Mouse (Mus musculus) hindbrain, embryonic 13.5 days (tissue): ENCODE measurements around the gene Rwdd2b. TPM values are rescaled to one million over a fixed set of nuclear protein-coding genes. Genes with fewer than 3 reads are reported as not detected.

Source experiments
- ATAC-seq: fragments of 200-750 bp; cut with Nextera tagmentation; 2 replicates; pipeline ENCODE4 v1.8.0; 2017; ENCODE audit warnings: moderate TSS enrichment; ENCODE audit not compliant: low FRiP score
- H3K27ac ChIP-seq: fragments of 300-500 bp; sonication (generic); 2 replicates; pipeline ENCODE4 v1.5.1; 2015; ENCODE audit warnings: inconsistent platforms, mild to moderate bottlenecking, moderate library complexity
- H3K27me3 ChIP-seq: fragments of 300-500 bp; sonication (generic); 2 replicates; pipeline ENCODE4 v1.6.1; 2015; ENCODE audit warnings: mild to moderate bottlenecking, inconsistent platforms
- H3K36me3 ChIP-seq: fragments of 300-500 bp; sonication (generic); 2 replicates; pipeline ENCODE4 v1.6.1; 2015; ENCODE audit warnings: mild to moderate bottlenecking, inconsistent platforms
- H3K4me1 ChIP-seq: fragments of 300-500 bp; sonication (generic); replicated peaks from 2 replicates; pipeline ENCODE4 v1.6.1; 2015; ENCODE audit warnings: inconsistent platforms
- H3K4me2 ChIP-seq: fragments of 300-500 bp; sonication (generic); 2 replicates; pipeline ENCODE4 v1.6.1; 2015; ENCODE audit warnings: inconsistent platforms, mild to moderate bottlenecking, moderate library complexity
- H3K4me3 ChIP-seq: fragments of 300-500 bp; sonication (generic); 2 replicates; pipeline ENCODE4 v1.5.1; 2015; ENCODE audit warnings: mild to moderate bottlenecking, inconsistent platforms
- H3K9ac ChIP-seq: fragments of 300-500 bp; sonication (generic); 2 replicates; pipeline ENCODE4 v1.6.1; 2015; ENCODE audit warnings: mild to moderate bottlenecking, inconsistent platforms
- H3K9me3 ChIP-seq: fragments of 300-500 bp; sonication (generic); 2 replicates; pipeline ENCODE4 v1.6.1; 2016; ENCODE audit warnings: inconsistent platforms
- WGBS: fragments of 180-500 bp; shearing (Covaris S2); methylation state at CpG from one replicate; pipeline ENCODE4 v1.1.7; 2015; 5-methylcytosine and 5-hydroxymethylcytosine counted together
- polyA plus RNA-seq: library from polyadenylated mRNA; unstranded; fragments of >200 nt; fragmentation: Nextera tagmentation; extraction: Ambion mirVana; gene quantifications from 2 replicates; pipeline ENCODE4 v1.2.1, GENCODE M21; 2015

The Rwdd2b gene
- polyA plus RNA-seq: 12.9 and 15.0 TPM in 2 replicates

GRCm38 (mm10) chr16:87440184-87440686, at the start of gene Rwdd2b:
TSS of gene Rwdd2b (minus strand) at chr16:87440573.
- no peaks in the 10 kb centered on the region for H3K9me3 ChIP-seq
- peak within 1 kb of the TSS; percentile 97 for H3K27ac ChIP-seq
- peaks cover 9% of the 10 kb centered on the region; the same call in 1 of the 2 replicates for H3K27me3 ChIP-seq
- under 1% methylated on average over 38 of the region's 38 CpGs for WGBS
- peak; percentile 97 for ATAC-seq
- H3K4me1 ChIP-seq: peaks cover 19% of the 10 kb centered on the region
- peaks cover 9% of the 10 kb centered on the region; the same call in 1 of the 2 replicates for H3K36me3 ChIP-seq
- H3K4me3 ChIP-seq: peak within 1 kb of the TSS; percentile 71
- H3K4me2 ChIP-seq: peak within 1 kb of the TSS; percentile 80
- peak within 1 kb of the TSS; percentile 86 for H3K9ac ChIP-seq

- H3K9me3 ChIP-seq: no peaks in the 10 kb centered on the region
- peaks cover under 1% of the 10 kb centered on the region; the same call in 1 of the 2 replicates for H3K4me1 ChIP-seq
- no peaks in the 10 kb centered on the region for H3K27me3 ChIP-seq
- 93% methylated on average over 2 of the region's 2 CpGs for WGBS
- H3K4me2 ChIP-seq: no peak overlapping the region
- no peak overlapping the region for H3K27ac ChIP-seq
- H3K9ac ChIP-seq: no peak overlapping the region
- no peak overlapping the region for H3K4me3 ChIP-seq
- H3K36me3 ChIP-seq: peaks cover 93% of the 10 kb centered on the region
- no peak for ATAC-seq
These were observed 48.2 kb upstream of the Rwdd2b start for GRCm38 (mm10) chr16:87488605-87489004.

DNA sequence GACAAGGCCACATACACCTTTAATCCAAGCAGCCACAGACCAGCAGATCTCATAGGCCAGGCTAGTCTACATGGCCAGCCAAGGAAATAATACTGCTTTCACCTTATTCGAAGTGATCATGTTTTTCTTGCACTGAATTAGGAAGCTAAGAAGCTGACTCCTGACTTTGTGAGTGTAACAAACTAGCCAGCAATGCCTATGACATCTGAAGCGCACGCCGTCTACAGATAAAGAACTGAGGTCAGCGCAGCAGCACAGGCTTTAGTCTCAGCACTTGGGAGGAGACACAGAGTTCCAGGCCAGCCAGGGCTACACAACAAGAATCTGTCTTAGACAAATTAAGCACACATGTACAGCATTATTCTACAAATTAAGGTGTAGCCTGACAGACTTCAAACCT, 46.4 kb upstream of the Rwdd2b start:
- Histone ChIP-seq H3K4me1 (no peaks in the 10 kb centered on the region), H3K27me3 (no peaks in the 10 kb centered on the region), H3K9ac (no peak overlapping the region), H3K9me3 (no peaks in the 10 kb centered on the region), H3K4me2 (no peak overlapping the region), H3K36me3 (peaks cover 94% of the 10 kb centered on the region), H3K4me3 (no peak overlapping the region), H3K27ac (no peak overlapping the region)
- no peak for ATAC-seq
- WGBS: 95% methylated on average over 5 of the region's 5 CpGs

DNA sequence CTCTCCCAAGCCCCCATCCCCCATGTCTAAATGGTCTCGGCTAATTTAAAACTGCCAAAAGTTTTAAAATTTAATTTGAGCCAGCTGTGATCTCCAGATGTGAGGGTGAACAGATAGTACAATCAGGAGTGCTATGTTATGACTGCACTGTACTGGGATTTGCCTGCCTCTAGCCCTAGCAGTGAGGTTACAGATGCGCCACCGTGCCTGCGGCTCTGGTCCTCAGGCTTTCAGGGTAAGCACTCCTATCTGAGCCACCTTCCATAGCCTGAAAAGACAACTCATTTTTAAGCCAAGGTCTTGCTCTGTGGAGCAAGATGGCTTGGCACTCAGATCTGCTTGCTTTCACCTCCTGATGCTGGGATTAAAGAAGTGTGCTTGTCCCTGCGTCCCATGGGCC, 44.0 kb upstream of the Rwdd2b start:
- WGBS: 92% methylated on average over 5 of the region's 5 CpGs
- H3K9ac ChIP-seq: no peak overlapping the region
- H3K4me3 ChIP-seq: no peak overlapping the region
- no peaks in the 10 kb centered on the region for H3K9me3 ChIP-seq
- no peak for ATAC-seq
- no peaks in the 10 kb centered on the region for H3K4me1 ChIP-seq
- H3K27ac ChIP-seq: no peak overlapping the region
- peaks cover 87% of the 10 kb centered on the region for H3K36me3 ChIP-seq
- no peaks in the 10 kb centered on the region for H3K27me3 ChIP-seq
- no peak overlapping the region for H3K4me2 ChIP-seq

DNA sequence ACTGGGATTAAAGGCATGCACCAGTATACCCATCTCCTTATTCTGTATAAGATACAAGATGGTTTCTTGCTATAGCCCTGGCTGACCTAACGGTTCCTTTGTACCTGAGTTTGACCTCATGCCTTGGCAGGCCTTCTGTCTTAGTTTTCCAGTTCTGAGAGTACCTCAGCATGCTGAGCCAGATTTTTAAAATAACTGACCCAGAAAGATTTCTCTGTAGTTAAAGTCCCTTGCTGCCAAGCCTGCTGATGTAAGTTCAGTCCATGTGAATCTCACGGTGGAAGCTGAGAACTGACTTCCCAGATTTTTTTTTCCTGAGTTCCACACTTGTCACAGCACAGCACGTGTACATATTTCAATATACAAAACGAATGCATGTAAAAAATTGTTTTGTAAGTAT, 30.2 kb upstream of the Rwdd2b start:
- Histone ChIP-seq H3K4me1 (no peaks in the 10 kb centered on the region), H3K4me3 (no peak overlapping the region), H3K4me2 (no peak overlapping the region), H3K9ac (no peak overlapping the region), H3K9me3 (no peaks in the 10 kb centered on the region), H3K27ac (no peak overlapping the region), H3K36me3 (peaks cover 80% of the 10 kb centered on the region), H3K27me3 (no peaks in the 10 kb centered on the region)
- ATAC-seq: no peak
- WGBS: 93% methylated on average over 4 of the region's 4 CpGs

- peaks cover 26% of the 10 kb centered on the region for H3K4me1 ChIP-seq
- WGBS: 96% methylated on average over 3 of the region's 3 CpGs
- H3K36me3 ChIP-seq: peaks cover 34% of the 10 kb centered on the region
- ATAC-seq: no peak
- H3K9me3 ChIP-seq: no peaks in the 10 kb centered on the region
- no peak overlapping the region for H3K4me2 ChIP-seq
- H3K4me3 ChIP-seq: no peak overlapping the region
- H3K27me3 ChIP-seq: no peaks in the 10 kb centered on the region
- no peak overlapping the region for H3K9ac ChIP-seq
- H3K27ac ChIP-seq: no peak overlapping the region
These were observed 18.4 kb upstream of the Rwdd2b start for GRCm38 (mm10) chr16:87458752-87459151.

GRCm38 (mm10) chr16:87455180-87455611, 14.8 kb upstream of the Rwdd2b start:
- Histone ChIP-seq H3K4me2 (peak overlapping the region; percentile 95), H3K27ac (peak overlapping the region; percentile 88), H3K27me3 (no peaks in the 10 kb centered on the region), H3K9me3 (no peaks in the 10 kb centered on the region), H3K36me3 (peaks cover 10% of the 10 kb centered on the region), H3K4me1 (peaks cover 26% of the 10 kb centered on the region), H3K4me3 (peak overlapping the region; percentile 95), H3K9ac (peak overlapping the region; percentile 94)
- ATAC-seq: peak; percentile 7; the same call in 1 of the 2 replicates
- WGBS: under 1% methylated on average over 38 of the region's 38 CpGs

DNA sequence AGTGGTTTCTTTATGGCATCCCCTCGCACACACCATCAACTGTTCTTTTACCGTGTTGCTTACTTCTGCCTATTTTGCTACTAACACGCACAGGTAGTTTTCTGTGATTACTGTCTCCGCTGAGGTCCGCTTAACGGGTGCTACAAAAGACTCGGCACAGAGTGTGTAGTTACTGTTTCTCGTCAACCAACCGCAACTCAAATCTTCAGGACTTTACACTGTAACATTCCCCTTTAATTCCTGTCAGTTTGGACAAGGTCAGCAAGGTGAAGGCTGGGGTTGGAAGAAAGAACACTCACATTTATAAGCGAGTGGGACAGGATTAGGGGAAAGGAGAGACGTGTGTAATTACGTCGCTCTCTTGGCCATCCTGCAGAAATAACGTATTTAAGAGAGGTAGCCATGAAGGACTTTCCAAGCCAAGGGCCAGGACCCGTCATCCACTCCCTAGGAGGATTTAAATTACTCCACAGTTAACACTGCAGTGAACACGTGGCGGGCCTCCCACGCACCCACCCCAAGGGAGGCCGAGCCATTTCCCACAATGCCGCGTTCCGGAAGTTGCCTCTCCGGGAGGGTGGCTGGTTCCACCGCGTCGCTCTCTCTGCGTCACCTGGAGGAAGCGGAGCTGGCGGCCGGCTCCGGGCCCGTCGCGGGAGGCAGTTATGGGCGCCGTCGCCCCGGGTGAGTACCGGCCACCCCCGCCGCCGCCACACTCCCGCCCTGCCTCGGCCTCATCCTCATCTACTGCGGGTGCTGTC, 14.2 kb upstream of the Rwdd2b start, which contains the start of gene Usp16:
TSS of gene Usp16 (plus strand) at position 285 of the 761 bp plus-strand sequence.
- peaks cover 6% of the 10 kb centered on the region; the same call in 1 of the 2 replicates for H3K36me3 ChIP-seq
- peak; percentile 98 for ATAC-seq
- H3K9ac ChIP-seq: peak within 1 kb of the TSS; percentile 94
- H3K27ac ChIP-seq: peak within 1 kb of the TSS; percentile 88
- H3K9me3 ChIP-seq: no peaks in the 10 kb centered on the region
- 9% methylated on average over 45 of the region's 45 CpGs for WGBS
- no peaks in the 10 kb centered on the region for H3K27me3 ChIP-seq
- peaks cover 26% of the 10 kb centered on the region for H3K4me1 ChIP-seq
- H3K4me2 ChIP-seq: peak within 1 kb of the TSS; percentile 95
- H3K4me3 ChIP-seq: peak within 1 kb of the TSS; percentile 95

DNA sequence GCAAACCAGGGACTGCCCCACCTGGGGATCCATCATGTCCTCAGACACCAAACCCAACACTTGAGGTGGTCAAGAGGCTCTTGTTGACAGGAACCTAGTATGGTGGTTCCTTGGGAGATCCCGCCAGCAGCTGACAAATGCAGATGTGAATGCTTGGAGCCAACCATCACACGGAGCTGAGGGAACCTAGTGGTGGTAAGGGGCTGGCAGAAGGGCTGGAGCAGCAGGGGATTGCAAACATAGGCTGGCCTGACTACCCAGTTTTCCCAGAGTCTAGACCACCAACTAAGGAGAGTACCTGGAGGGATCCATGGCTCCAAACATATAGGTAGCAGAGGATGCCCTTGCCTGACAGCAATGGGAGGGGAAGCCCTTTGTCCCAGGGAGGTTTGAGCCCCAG, 12.9 kb upstream of the Rwdd2b start:
- Histone ChIP-seq H3K4me1 (peaks cover 26% of the 10 kb centered on the region), H3K27me3 (no peaks in the 10 kb centered on the region), H3K27ac (no peak overlapping the region), H3K4me2 (no peak overlapping the region), H3K9me3 (no peaks in the 10 kb centered on the region), H3K9ac (no peak overlapping the region), H3K36me3 (no peaks in the 10 kb centered on the region), H3K4me3 (no peak overlapping the region)
- WGBS: 85% methylated on average over 2 of the region's 2 CpGs
- no peak for ATAC-seq

DNA sequence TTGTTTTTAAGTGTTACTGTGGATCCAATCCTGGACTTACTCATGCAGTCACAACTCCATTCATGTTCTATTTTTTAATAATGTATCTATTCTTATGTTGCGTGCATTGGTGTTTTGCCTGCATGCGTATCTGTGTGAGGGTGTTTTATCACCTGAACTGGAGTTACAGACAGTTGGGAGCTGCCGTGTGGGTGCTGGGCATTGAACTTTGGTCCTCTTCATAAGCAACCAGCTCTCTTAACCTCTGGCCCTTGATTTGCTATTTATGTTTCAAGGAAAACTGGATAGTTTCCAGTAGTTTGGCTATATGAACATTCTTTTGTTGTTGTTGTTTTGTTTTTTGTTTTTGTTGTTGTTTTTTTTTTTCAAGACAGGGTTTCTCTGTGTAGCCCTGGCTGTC, 5.2 kb upstream of the Rwdd2b start:
- 95% methylated on average over 3 of the region's 3 CpGs for WGBS
- no peak for ATAC-seq
- Histone ChIP-seq H3K4me3 (no peak overlapping the region), H3K9me3 (no peaks in the 10 kb centered on the region), H3K36me3 (no peaks in the 10 kb centered on the region), H3K4me1 (peaks cover 13% of the 10 kb centered on the region), H3K9ac (no peak overlapping the region), H3K27ac (no peak overlapping the region), H3K4me2 (no peak overlapping the region), H3K27me3 (peaks cover 11% of the 10 kb centered on the region; the same call in 1 of the 2 replicates)

- no peak overlapping the region for H3K9ac ChIP-seq
- no peak overlapping the region for H3K27ac ChIP-seq
- H3K36me3 ChIP-seq: no peaks in the 10 kb centered on the region
- H3K4me3 ChIP-seq: no peak overlapping the region
- H3K27me3 ChIP-seq: peaks cover 11% of the 10 kb centered on the region; the same call in 1 of the 2 replicates
- H3K4me1 ChIP-seq: peaks cover 13% of the 10 kb centered on the region
- no peak overlapping the region for H3K4me2 ChIP-seq
- H3K9me3 ChIP-seq: no peaks in the 10 kb centered on the region
- no peak for ATAC-seq
These were observed 4.7 kb upstream of the Rwdd2b start for GRCm38 (mm10) chr16:87445110-87445509.

DNA sequence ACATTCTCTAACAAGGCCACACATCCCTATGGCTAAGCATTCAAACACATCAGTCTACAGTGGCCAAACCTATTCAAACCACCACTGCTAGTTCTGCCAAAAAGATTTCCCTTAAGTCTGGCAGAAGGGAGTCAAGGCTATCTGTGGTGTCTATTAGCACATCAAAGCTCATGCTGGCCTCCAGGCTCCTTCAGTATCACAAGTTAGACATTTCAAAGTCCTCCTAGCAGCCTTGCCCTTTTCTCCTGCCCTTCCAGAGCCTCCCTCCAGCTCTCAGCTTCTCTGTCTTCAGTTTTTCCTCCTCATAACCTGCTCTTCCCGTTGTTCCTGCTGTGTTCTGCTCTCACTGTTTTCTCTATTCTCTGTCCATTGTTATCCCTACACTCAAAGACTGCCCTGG, 3.7 kb upstream of the Rwdd2b start:
- H3K9me3 ChIP-seq: no peaks in the 10 kb centered on the region
- ATAC-seq: no peak
- H3K36me3 ChIP-seq: no peaks in the 10 kb centered on the region
- no peak overlapping the region for H3K27ac ChIP-seq
- H3K4me1 ChIP-seq: peaks cover 19% of the 10 kb centered on the region
- no peak overlapping the region for H3K4me3 ChIP-seq
- no peak overlapping the region for H3K9ac ChIP-seq
- WGBS: 55% methylated on average over 1 of the region's 1 CpGs
- no peak overlapping the region for H3K4me2 ChIP-seq
- peaks cover 11% of the 10 kb centered on the region; the same call in 1 of the 2 replicates for H3K27me3 ChIP-seq

DNA sequence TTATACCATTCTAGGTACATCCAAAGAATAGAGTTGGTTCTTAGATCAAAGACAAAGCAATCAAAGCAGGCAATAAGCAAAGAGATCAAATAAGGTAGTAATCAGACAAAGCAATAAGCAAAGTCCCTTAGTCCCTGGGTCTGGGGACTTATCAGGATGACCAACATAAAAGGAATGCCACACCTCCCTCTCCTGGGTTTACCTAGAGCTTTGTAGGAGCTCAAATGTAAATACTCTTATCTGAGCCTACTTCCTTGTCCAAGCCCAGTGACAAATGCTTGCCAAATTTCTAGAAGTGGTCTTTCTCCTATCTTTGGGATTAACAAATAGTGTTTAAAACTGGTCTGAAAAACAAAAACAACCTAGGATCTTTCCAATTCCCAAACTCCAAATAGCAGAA, 2.9 kb upstream of the Rwdd2b start:
- Histone ChIP-seq H3K27me3 (peaks cover 11% of the 10 kb centered on the region; the same call in 1 of the 2 replicates), H3K4me3 (no peak overlapping the region), H3K27ac (no peak overlapping the region), H3K9ac (no peak overlapping the region), H3K9me3 (no peaks in the 10 kb centered on the region), H3K36me3 (no peaks in the 10 kb centered on the region), H3K4me2 (no peak overlapping the region), H3K4me1 (peaks cover 19% of the 10 kb centered on the region)
- no peak for ATAC-seq
